Mouse (Mus musculus) midbrain, embryonic 14.5 days (tissue): ENCODE measurements around the gene Colec11. TPM values are rescaled to one million over a fixed set of nuclear protein-coding genes. Genes with fewer than 3 reads are reported as not detected.

Experiments used
- ATAC-seq: fragments of 200-750 bp; cut with Nextera tagmentation; 2 replicates; pipeline ENCODE4 v1.8.0; 2017; ENCODE audit warnings: moderate number of reproducible peaks, moderate library complexity; ENCODE audit not compliant: low FRiP score, low TSS enrichment
- DNase-seq: peaks from one replicate; pipeline ENCODE4 v3.0.0-alpha.2; 2015
- H3K27ac ChIP-seq: fragments of 300-500 bp; sonication (generic); replicated peaks from 2 replicates; pipeline ENCODE4 v1.5.1; 2014; ENCODE audit warnings: mild to moderate bottlenecking, low read depth, low read length, moderate library complexity
- H3K27me3 ChIP-seq: fragments of 300-500 bp; sonication (generic); 2 replicates; pipeline ENCODE4 v1.6.1; 2014; ENCODE audit warnings: low read length, control low read depth, mixed read lengths; ENCODE audit not compliant: control insufficient read depth, insufficient read depth
- H3K36me3 ChIP-seq: fragments of 300-500 bp; sonication (generic); 2 replicates; pipeline ENCODE4 v1.6.1; 2014; ENCODE audit warnings: low read length, control low read depth; ENCODE audit not compliant: control insufficient read depth, insufficient read depth
- H3K4me1 ChIP-seq: fragments of 300-500 bp; sonication (generic); 2 replicates; pipeline ENCODE4 v1.6.1; 2014; ENCODE audit warnings: mild to moderate bottlenecking, antibody characterized with exemption, low read length, control low read depth; ENCODE audit not compliant: control insufficient read depth, insufficient read depth
- H3K4me2 ChIP-seq: fragments of 300-500 bp; sonication (generic); 2 replicates; pipeline ENCODE4 v1.6.1; 2014; ENCODE audit warnings: mild to moderate bottlenecking, low read length, moderate library complexity
- H3K4me3 ChIP-seq: fragments of 300-500 bp; sonication (generic); replicated peaks from 2 replicates; pipeline ENCODE4 v1.5.1; 2014; ENCODE audit warnings: low read depth, low read length
- H3K9ac ChIP-seq: fragments of 300-500 bp; sonication (generic); replicated peaks from 2 replicates; pipeline ENCODE4 v1.6.1; 2014; ENCODE audit warnings: mild to moderate bottlenecking, low read length, moderate library complexity
- H3K9me3 ChIP-seq: fragments of 300-500 bp; sonication (generic); 2 replicates; pipeline ENCODE4 v1.6.1; 2016; ENCODE audit warnings: low read length, control low read depth, mixed read lengths; ENCODE audit not compliant: control insufficient read depth
- whole genome bisulfite sequencing: fragments of 180-500 bp; shearing (Covaris S2); extraction: QIAGEN DNeasy Blood & Tissue Kit; methylation state at CpG from one replicate; pipeline ENCODE4 v1.1.7; 2014; 5-methylcytosine and 5-hydroxymethylcytosine counted together
- polyA plus RNA-seq: library from polyadenylated mRNA; unstranded; fragments of >200 nt; fragmentation: Nextera tagmentation; extraction: Ambion mirVana; gene quantifications from 2 replicates; pipeline ENCODE4 v1.2.1, GENCODE M21; 2014

Gene Colec11
- polyA plus RNA-seq, 1 experiment from 2014 or later = 0.93 TPM

DNA sequence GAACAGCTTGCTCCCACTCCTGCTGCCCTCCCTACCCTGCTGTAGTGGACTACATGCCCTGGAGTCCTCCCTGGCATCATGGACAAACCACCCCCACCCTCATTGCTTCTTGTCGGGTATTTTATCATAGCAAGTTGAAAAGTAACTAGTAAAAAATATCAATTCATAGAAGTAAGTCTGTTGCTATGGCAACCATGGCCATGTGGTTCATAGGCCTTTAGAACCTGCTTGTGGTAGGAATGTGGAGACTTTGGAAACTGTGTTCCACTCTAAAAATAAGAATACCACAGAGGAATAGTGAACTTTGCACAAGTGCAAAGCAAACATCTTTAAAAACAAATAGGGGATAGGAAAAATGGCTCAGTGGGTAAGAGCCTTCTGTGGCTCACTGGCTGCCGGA is 50.9 kb downstream of the Colec11 start:
- Histone ChIP-seq H3K4me1 (no peaks in the 10 kb centered on the region), H3K27me3 (no peaks in the 10 kb centered on the region), H3K4me3 (no peak overlapping the region), H3K27ac (no peak overlapping the region), H3K9me3 (no peaks in the 10 kb centered on the region), H3K36me3 (no peaks in the 10 kb centered on the region), H3K4me2 (no peak overlapping the region), H3K9ac (no peak overlapping the region)
- peak; percentile 68 for DNase-seq
- WGBS = 83% methylated on average over 2 of the region's 2 CpGs
- no peak for ATAC-seq

DNA sequence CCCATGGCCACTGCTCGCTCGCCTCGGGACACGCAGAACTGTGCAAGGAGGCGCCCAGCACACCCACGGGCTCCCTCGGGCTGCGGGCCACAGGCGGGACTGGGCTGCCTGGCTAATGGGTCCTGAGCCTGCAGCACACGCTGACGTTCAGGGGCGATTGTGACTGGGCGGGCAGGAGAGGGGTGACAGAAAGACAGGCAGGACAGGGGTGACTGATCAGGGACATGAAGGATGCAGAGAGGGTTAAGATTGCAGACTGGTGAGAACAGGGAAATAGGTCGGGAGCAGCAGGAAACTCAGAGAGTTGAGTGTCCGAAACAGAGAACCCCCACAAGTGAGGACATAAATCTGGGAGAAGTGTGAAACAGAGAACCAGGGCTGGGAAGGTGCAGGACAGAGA is 70.9 kb downstream of the Colec11 start, which contains the start of gene Dcdc2c:
Gene Dcdc2c (minus strand): TSS at position 101 of the 400 bp plus-strand sequence.
- Histone ChIP-seq H3K4me1 (no peaks in the 10 kb centered on the region), H3K9ac (no peak within 1 kb of the TSS), H3K27me3 (no peaks in the 10 kb centered on the region), H3K9me3 (no peaks in the 10 kb centered on the region), H3K4me2 (no peak within 1 kb of the TSS), H3K4me3 (no peak within 1 kb of the TSS), H3K27ac (no peak within 1 kb of the TSS), H3K36me3 (no peaks in the 10 kb centered on the region)
- DNase-seq (no peak), ATAC-seq (no peak)
- 83% methylated on average over 15 of the region's 15 CpGs for WGBS

GRCm38 (mm10) chr12:28551775-28552174 is 71.4 kb downstream of the Colec11 start:
- no peak for DNase-seq
- Histone ChIP-seq H3K27ac (no peak overlapping the region), H3K9ac (no peak overlapping the region), H3K9me3 (no peaks in the 10 kb centered on the region), H3K36me3 (no peaks in the 10 kb centered on the region), H3K4me1 (no peaks in the 10 kb centered on the region), H3K4me2 (no peak overlapping the region), H3K4me3 (no peak overlapping the region), H3K27me3 (no peaks in the 10 kb centered on the region)
- 73% methylated on average over 18 of the region's 18 CpGs for WGBS
- ATAC-seq = no peak

DNA sequence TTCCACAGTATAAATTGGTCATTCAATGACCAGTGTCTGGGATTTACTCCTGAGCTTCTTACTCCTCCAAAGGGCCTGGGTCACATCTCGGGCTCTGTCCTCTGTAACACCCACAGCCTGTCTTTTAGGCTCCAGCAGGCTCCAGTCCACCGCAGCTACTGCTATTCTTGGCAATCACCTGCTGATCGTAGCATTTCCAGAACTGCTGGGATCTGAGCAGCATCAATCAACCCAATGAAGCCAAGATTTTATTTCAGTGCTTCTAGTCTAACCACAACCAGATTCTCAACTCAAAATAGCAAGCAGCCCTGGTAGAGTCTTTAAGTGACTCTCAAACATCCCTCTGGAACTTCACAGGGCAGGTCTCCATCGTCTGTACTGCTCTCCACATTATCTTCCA is 74.3 kb downstream of the Colec11 start:
- Histone ChIP-seq H3K27me3 (no peaks in the 10 kb centered on the region), H3K9ac (no peak overlapping the region), H3K9me3 (no peaks in the 10 kb centered on the region), H3K4me3 (no peak overlapping the region), H3K27ac (no peak overlapping the region), H3K36me3 (no peaks in the 10 kb centered on the region), H3K4me2 (no peak overlapping the region), H3K4me1 (no peaks in the 10 kb centered on the region)
- WGBS = 67% methylated on average over 4 of the region's 4 CpGs
- ATAC-seq = no peak
- no peak for DNase-seq

Other genes with a start within 250 kb of the Colec11 start
- not detected in 2 replicates for gene Dcdc2c, start 71.0 kb downstream of the Colec11 start, polyA plus RNA-seq
- gene Allc, start 40.9 kb downstream of the Colec11 start, polyA plus RNA-seq = not detected in 2 replicates
- gene Rps7, start 12.6 kb upstream of the Colec11 start, polyA plus RNA-seq = 653 and 682 TPM in 2 replicates
- 18.3 and 18.6 TPM in 2 replicates for gene Rnaseh1, start 26.2 kb upstream of the Colec11 start, polyA plus RNA-seq
- 21.0 and 28.4 TPM in 2 replicates for gene Adi1, start 51.9 kb upstream of the Colec11 start, polyA plus RNA-seq
- 43.3 and 49.8 TPM in 2 replicates for gene Trappc12, start 127.1 kb upstream of the Colec11 start, polyA plus RNA-seq
- 77.0 and 80.4 TPM in 2 replicates for gene Eipr1, start 128.4 kb upstream of the Colec11 start, polyA plus RNA-seq